Mouse (Mus musculus) kidney, adult 2 months (tissue): ENCODE measurements at regions not wholly inside any gene's neighbourhood (a gene's known extent, or its start where the extent isn't known, plus 50 kb on each side); places are given as distances from the start of the nearest gene placed in this dataset.

ENCODE experiments used
- CTCF ChIP-seq: fragments of 200-500 bp; conservative IDR thresholded peaks from 2 replicates; pipeline ENCODE4 v1.5.1; 2011; ENCODE audit warnings: low read depth, mild to moderate bottlenecking, control low read depth, low read length, moderate library complexity, mixed read lengths; ENCODE audit not compliant: insufficient read depth, insufficient read length
- POLR2A ChIP-seq: fragments of 200-500 bp; IDR thresholded peaks from one replicate; pipeline ENCODE4 v1.6.1; 2011; ENCODE audit warnings: low read depth, low read length, control low read depth

DNA sequence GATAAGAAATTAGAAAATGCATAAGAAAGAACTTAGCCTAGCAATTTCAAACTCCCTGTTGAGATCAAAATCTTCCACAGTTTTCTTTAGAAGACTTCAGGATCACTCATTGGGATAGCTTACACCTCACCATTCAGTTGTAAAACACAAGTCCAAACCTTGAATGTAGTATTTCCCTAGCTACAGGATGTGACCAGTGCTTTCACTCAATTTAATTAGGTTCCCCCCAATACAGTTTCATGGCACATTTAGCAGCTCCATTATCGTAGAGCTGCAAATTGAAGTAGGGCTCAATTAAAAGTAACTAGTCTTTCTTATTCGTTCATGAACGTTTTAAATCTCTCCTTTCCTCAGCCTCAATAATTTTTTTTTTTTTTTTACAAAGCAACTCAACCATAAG, 550.0 kb upstream of the Tmprss15 start:
- no peak for TF ChIP-seq POLR2A
- TF ChIP-seq CTCF = no peak
